Mouse (Mus musculus): ENCODE data around the gene Tomm20l. TPM values are rescaled to one million over a fixed set of nuclear protein-coding genes. Genes with fewer than 3 reads are reported as not detected.

Tomm20l gene
- total RNA-seq, 2 experiments from 2014 or later, result not detected

- DNase-seq, result no peak
These were observed 43.8 kb downstream of the Tomm20l start for GRCm38 (mm10) chr12:71154979-71155378.

- no peak for DNase-seq
These were observed 46.7 kb downstream of the Tomm20l start for GRCm38 (mm10) chr12:71157974-71158373.

GRCm38 (mm10) chr12:71164410-71164809 lies 53.2 kb downstream of the Tomm20l start:
- no peak for DNase-seq

GRCm38 (mm10) chr12:71169911-71170310 lies 58.7 kb downstream of the Tomm20l start:
- DNase-seq, result no peak

Other genes starting within 250 kb of the Tomm20l start
- 100 to 1,000 TPM; 126 to 127 TPM for gene Actr10, start 173.6 kb upstream of the Tomm20l start, total RNA-seq (2021)
- 100 to 1,000 TPM; 464 to 488 TPM for gene Psma3, start 136.8 kb upstream of the Tomm20l start, total RNA-seq (2021)
- 10 to 100 TPM; 11.0 to 12.3 TPM for gene Arid4a, start 95.4 kb upstream of the Tomm20l start, total RNA-seq (2021)
- gene Timm9, start 25.3 kb downstream of the Tomm20l start, total RNA-seq (2021), result 10 to 100 TPM; 26.7 to 32.8 TPM
- gene 2700049A03Rik, start 25.4 kb downstream of the Tomm20l start, total RNA-seq (2021), result 1 to 10 TPM; 3.0 to 4.9 TPM
- gene Dact1, start 198.5 kb downstream of the Tomm20l start, total RNA-seq (2021), result 10 to 100 TPM; 13.1 to 20.5 TPM